Mouse (Mus musculus) lung, postnatal 0 days (tissue): ENCODE data around the gene Rpap1.

ENCODE experiments used
- CTCF ChIP-seq: IDR thresholded peaks from 2 replicates; pipeline ENCODE4 v1.5.1; 2016; ENCODE audit warnings: antibody characterized with exemption, mild to moderate bottlenecking
- EP300 ChIP-seq: IDR thresholded peaks from 2 replicates; pipeline ENCODE4 v1.6.1; 2016; ENCODE audit warnings: antibody characterized with exemption, mild to moderate bottlenecking, control low read depth

DNA sequence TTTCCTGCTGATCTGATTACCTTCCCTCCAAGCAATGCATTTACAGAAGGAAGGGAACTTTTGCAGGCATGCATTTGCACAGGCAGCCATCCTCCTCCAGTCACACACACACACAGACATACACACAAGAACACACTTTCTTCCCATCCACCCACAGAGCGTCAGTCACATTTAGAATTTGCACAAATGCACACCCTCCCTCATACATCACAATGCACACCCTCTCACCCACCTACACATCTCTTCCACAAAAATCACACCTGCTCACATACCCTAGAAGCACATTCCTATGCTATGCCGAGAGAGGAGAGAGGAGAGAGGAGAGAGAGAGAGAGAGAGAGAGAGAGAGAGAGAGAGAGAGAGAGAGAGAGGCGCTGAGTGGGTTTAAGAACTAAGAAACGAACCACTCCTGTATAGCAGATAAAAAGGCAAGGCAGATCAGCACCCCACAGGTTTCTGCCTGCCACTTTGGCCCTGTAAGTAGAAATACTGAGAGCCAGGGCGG lies 10.0 kb upstream of the Rpap1 start, which contains the start of gene Tyro3:
- TF ChIP-seq CTCF (no peak), EP300 (no peak)
